Mouse (Mus musculus) heart, postnatal 36 days (tissue): ENCODE results near the gene Fezf2. TPM values are rescaled to one million over a fixed set of nuclear protein-coding genes. Genes with fewer than 3 reads are reported as not detected.

Experiments used
- total RNA-seq, 2 experiments: library from RNA; stranded (reverse); gene quantifications; 2 replicates each; pipeline ENCODE4 v1.2.3; 2021

The Fezf2 gene
- total RNA-seq, 2 experiments from 2014 or later: not detected

Other genes starting within 250 kb of the Fezf2 start
- gene Gm49355, start 64.2 kb downstream of the Fezf2 start, total RNA-seq: not detected
- 10 to 100 TPM; 18.8 to 20.5 TPM for gene 3830406C13Rik, start 64.0 kb downstream of the Fezf2 start, total RNA-seq